Mouse (Mus musculus): Measurements from ENCODE around the gene Mid1.
A peak's percentile ranks its signal among the peaks of the same experiment; 100 is the strongest.
"Not testable (repeated sequence)": the region's sequence is repeated elsewhere in the genome, so short reads cannot be mapped to it uniquely, and the experiment has no call there.

Mid1 gene

GRCm38 (mm10) chrX:169973806-169974205 is 288.8 kb downstream of the Mid1 start:
- peak; percentile 21 for DNase-seq

GRCm38 (mm10) chrX:169974456-169974855 is 289.5 kb downstream of the Mid1 start:
- DNase-seq, result peak; percentile 7

DNA sequence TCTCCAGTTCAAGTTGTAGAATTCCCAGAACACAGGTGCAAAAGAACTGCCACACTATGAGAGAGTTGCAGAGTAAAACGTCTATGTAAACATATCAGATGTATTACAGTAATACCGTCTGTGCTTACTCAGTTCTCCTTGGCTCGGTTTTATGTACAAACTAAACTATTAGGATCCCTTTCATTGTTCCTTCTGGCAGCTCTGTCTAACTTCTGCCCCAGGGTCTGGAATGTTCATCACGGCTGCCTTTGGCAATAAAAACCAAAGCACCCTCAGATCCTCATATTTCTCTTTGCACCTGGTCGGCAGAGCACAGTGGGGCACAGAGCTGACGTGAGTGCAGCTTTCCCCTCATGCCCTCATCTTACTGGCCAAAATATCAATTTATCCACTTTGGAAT is 290.0 kb downstream of the Mid1 start:
- DNase-seq, result peak; percentile 18

DNA sequence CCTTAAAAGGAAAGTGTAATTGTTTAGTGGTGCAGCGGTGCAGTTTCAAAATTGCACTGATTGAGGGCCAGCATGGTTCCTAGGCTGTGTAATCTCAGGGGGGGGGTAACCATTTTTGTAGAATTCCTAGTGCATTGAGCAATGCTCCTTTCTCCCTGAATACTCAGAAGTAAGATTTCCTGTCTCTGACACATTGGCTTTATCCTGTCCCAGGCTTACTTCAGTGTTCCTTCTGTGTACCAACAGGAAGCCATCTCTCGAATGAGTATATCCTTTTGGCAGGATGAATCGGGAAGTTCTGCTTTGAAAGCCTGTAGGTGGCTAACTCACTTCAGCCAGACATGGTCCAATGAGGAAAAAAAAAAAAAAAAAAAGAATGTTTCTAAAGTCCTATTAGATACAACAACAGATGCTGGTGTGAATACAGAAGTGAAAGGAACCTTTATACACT is 290.7 kb downstream of the Mid1 start:
- DNase-seq, result peak; percentile 10

GRCm38 (mm10) chrX:169976340-169976739 is 291.3 kb downstream of the Mid1 start:
- peak; percentile 1 for DNase-seq

GRCm38 (mm10) chrX:169977856-169978435 is 292.9 kb downstream of the Mid1 start:
- peak; percentile 39 for DNase-seq

- DNase-seq, result peak; percentile 67
Observed at GRCm38 (mm10) chrX:169978436-169979381, 293.7 kb downstream of the Mid1 start.

DNA sequence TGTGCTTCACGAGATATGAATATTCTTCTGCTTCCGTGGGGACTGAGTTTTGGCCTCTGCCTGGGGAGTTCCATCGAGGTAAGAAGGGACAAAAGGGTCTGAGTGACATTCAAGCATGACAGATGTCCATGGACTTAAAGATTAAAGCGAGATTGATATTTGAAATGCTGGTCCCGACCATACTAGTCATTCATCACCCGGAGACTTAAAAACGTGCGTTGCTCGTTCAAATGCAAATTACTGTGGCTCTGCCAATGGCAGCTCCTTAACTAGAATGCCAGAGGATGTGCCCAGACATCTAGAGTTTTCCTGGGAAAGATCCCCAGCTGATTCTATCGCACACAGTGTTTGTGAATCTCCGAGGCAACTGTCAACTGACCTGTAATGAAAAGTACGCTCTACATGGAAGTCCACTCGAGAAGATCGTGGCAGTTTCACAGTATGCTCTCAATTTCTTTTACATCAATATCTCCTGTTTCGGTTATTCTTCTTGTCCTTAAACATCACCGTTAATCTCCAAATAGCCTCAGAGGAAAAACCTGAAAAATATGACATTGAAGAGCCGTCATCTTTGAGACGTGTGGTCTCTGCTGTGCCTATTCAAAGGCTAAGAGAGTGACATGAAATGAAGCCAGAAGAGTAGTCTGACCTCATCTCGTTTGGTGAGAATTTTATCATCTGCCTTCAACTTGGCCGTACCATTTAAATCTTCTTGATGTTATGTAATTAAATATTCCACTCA is 294.6 kb downstream of the Mid1 start:
- DNase-seq, result peak; percentile 57

- peak; percentile 33 for DNase-seq
Observed at GRCm38 (mm10) chrX:169980203-169980556, 295.2 kb downstream of the Mid1 start.

DNA sequence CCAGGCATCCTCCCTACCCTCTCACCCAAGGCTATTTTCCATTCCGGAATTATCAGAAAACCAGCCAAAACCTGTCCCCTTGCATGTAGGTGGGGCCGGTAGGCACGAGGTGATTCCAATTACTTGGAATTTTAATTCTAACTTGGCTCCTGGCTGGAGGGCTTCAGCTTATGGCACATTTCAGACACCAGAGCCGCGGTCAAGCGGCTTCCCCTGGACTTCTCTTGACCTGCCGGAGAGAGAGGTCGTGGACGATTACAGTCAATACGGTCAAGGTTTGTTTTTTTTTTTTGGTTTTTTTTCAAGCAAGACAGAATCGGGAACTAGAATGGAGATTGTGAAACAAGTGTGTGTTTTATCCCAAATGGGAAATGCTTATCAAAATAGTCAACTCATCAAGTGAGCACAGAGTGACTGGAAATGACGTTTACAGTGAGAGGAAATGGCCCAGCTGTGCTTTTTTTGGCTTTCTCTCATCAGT is 295.9 kb downstream of the Mid1 start:
- peak; percentile 9 for DNase-seq

DNA sequence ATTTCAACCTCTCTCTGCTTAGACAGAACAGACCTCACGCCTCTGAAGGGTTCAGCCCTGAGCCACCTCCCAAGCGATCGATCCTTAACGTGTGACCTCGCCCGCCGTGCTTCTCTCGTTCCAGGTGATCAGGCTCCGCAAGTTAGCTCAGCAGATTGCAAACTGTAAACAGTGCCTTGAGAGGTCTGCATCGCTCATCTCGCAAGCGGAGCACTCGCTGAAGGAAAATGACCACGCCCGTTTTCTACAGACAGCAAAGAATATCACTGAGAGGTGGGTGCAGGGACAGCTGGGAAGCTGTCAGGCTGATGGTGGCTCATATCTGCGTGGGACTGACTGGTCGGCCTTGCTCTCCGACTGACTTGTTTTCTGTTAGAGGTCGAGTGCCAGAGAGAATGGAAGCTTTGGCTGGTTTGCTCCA is 296.8 kb downstream of the Mid1 start:
- peak; percentile 52 for DNase-seq

DNA sequence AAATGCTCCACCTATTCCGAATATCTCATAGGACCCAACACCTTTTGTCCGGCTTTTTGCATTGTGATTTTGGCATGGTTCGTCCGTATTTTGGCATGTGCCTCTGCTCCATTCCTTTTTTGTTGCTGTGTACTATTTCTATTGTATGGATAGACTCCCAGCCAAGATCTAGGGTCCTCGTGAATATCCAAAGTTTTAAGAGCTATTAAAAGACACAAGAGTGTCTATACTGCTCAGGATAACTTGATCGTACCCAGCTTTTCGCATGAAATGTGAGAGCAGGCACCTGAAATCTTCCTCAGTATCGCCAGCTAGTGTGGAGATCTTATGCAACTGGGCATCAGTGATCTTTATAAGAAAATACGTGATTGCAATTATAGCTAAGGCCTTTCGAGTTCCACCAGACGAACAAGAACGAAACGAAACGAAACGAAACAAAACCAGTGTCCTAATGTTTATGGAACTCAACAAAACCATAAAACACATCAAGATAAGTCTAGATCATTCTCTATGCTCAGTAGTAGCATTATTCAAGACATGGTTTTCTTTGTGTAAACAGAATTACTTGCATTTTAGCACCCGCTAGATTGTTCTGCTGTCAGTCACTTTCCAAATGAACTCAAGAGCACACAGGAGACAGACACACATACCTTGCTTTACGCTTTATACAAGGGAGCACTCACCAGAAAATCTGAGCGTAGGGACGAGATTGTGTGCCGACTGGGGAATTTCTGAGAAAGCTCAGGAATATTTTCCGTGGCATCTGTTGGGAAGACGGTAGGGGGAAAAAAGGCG is 297.8 kb downstream of the Mid1 start:
- DNase-seq, result peak; percentile 23

DNA sequence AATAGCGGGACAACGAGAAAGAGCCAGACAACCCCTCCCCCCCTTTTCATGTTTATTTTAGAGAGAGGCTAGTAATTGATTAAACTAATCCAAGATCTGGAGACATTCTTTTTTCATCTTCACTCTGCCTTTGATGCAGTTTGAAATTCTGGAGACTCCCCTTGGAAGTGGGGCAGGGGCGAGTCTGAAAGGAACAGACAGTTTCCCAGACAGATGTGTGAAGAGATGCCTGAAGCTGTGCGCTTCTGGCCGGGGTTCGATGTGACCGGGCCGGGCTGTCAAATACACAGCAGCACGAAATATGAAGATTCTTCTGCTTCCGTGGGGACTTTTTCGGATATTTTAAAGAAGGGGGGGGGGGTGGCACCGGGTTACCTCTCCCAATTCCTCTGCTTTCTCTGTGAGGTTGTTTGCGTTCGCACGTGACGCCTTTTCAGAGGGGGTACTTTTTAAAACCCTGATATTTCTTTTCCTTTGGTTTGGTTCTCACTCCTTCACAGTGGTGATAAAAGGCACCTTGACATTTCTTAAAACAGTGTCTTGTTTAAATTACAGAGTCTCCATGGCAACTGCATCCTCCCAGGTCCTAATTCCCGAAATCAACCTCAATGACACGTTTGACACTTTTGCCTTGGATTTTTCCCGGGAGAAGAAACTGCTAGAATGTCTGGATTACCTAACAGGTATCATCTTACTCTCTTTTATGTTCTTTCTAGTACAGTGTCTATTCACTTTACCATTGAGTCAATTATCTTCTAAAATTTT is 298.6 kb downstream of the Mid1 start:
- peak; percentile 33 for DNase-seq

GRCm38 (mm10) chrX:169984331-169984730 is 299.3 kb downstream of the Mid1 start:
- peak; percentile 23 for DNase-seq

- DNase-seq, result peak; percentile 63
Observed at GRCm38 (mm10) chrX:169984853-169985252, 299.9 kb downstream of the Mid1 start.

DNA sequence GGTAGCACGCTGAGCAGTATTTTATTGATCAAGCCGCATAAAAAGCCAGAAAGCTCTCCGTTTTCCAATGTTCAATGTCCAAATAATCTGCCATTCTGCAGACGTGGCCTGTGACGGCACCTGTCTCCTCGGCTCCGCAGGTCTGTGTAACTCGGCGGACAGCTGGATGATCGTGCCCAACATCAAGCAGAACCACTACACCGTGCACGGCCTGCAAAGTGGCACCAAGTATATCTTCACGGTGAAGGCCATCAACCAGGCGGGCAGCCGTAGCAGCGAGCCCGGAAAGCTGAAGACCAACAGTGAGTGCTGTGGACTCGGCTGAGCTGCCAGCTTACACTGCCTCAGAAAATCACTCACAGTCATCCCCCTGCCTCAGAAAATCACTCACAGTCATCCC is 300.8 kb downstream of the Mid1 start:
- peak; percentile 83 for DNase-seq

DNA sequence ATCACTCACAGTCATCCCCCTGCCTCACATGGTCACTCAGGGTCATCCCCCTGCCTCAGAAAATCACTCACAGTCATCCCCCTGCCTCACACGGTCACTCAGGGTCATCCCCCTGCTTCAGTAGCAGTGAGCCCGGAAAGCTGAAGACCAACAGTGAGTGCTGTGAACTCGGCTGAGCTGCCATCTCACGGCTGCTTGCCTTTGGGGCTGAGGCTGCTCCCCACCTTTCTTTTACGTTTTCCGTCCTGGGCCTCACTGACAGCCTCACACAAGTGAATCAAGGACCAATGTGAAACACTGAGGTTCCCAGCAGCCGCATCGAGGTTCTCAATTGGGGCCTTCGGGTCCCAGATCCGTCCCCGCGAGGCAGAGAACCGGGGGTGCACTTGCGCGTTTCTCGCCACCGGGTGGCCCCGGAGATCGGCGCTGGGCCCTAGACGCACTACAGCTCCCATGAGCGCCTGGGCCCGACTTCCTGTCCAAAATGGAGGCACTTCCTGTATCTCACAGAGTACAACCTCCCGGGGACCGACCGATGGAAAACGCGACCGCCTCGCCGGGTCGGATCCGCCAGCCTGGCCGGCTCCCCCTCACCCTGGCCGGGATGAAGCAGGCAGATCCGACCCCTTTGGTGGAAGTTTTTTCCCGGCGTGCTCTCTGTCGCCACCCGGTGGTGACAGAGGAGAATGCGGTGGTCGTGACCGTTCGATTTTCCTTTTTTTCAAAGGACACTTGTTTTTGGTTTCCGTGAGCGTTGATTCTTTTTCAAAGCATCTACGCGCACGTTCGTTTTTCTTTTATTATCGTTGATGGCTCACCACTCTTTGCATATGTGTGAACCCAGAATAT is 301.7 kb downstream of the Mid1 start:
- DNase-seq, result peak; percentile 96

- DNase-seq, result peak; percentile 89
Observed at GRCm38 (mm10) chrX:169987368-169987837, 302.4 kb downstream of the Mid1 start.

- DNase-seq, result peak; percentile 80
Observed at GRCm38 (mm10) chrX:169988571-169989218, 303.7 kb downstream of the Mid1 start.

DNA sequence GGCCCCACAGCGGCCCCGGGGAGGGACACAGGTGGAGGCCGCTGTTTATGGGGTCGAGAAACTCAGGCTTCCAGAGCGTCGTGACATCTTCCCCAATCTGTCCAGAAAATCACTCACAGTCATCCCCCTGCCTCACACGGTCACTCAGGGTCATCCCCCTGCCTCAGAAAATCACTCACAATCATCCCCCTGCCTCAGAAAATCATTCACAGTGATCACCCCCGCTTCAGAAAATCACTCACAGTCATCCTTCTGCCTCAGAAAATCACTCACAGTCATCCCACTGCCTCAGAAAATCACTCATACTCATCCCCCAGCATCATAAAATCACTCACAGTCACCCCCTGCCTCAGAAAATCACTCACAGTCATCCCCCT is 304.2 kb downstream of the Mid1 start:
- not testable (repeated sequence) for DNase-seq

Data from cerebellum, adult 9-11 months (tissue).